Mouse (Mus musculus) adrenal gland, postnatal 25 days (tissue): Measurements from ENCODE around the gene Hoxd1. TPM values are rescaled to one million over a fixed set of nuclear protein-coding genes. Genes with fewer than 3 reads are reported as not detected.

Experiments used
- DNase-seq: peaks from one replicate; pipeline ENCODE4 v3.0.0; 2021; ENCODE audit warnings: mixed read lengths
- microRNA-seq, 2 experiments: library from miRNA; unstranded; fragments of <30 nt; microRNA quantifications; one replicate each; pipeline ENCODE4 v1.2.0; 2021
- total RNA-seq: library from RNA; stranded (reverse); gene quantifications from 2 replicates; pipeline ENCODE4 v1.2.3, GENCODE M21; 2021

Gene Hoxd1
- total RNA-seq, 1 experiment from 2014 or later: not detected

- DNase-seq: no peak
Observed at GRCm38 (mm10) chr2:74748436-74748995, 14.3 kb upstream of the Hoxd1 start.

- DNase-seq: peak; percentile 45
Observed at GRCm38 (mm10) chr2:74749337-74750121, 13.3 kb upstream of the Hoxd1 start.

- DNase-seq: no peak
Observed at GRCm38 (mm10) chr2:74750731-74751250, 12.0 kb upstream of the Hoxd1 start.

GRCm38 (mm10) chr2:74751861-74752260, 10.9 kb upstream of the Hoxd1 start:
- DNase-seq: no peak

- DNase-seq: no peak
Observed at GRCm38 (mm10) chr2:74752431-74753174, 10.2 kb upstream of the Hoxd1 start.

GRCm38 (mm10) chr2:74753175-74753523, 9.6 kb upstream of the Hoxd1 start:
- no peak for DNase-seq

GRCm38 (mm10) chr2:74753711-74754110, 9.1 kb upstream of the Hoxd1 start:
- no peak for DNase-seq

GRCm38 (mm10) chr2:74760146-74760545, 2.6 kb upstream of the Hoxd1 start:
- no peak for DNase-seq

GRCm38 (mm10) chr2:74761941-74762340, 839 bp upstream of the Hoxd1 start:
- DNase-seq: no peak

- peak; percentile 15 for DNase-seq
Observed at GRCm38 (mm10) chr2:74763245-74763735, 510 bp downstream of the Hoxd1 start.

GRCm38 (mm10) chr2:74763976-74764375, 1.2 kb downstream of the Hoxd1 start:
- DNase-seq: no peak

GRCm38 (mm10) chr2:74774359-74774758, 11.6 kb downstream of the Hoxd1 start:
- no peak for DNase-seq

GRCm38 (mm10) chr2:74777536-74778275, 14.9 kb downstream of the Hoxd1 start:
- no peak for DNase-seq

- DNase-seq: no peak
Observed at GRCm38 (mm10) chr2:74781386-74781785, 18.6 kb downstream of the Hoxd1 start.

- DNase-seq: no peak
Observed at GRCm38 (mm10) chr2:74795531-74795930, 32.8 kb downstream of the Hoxd1 start.

- DNase-seq: no peak
Observed at GRCm38 (mm10) chr2:74808431-74808830, 45.7 kb downstream of the Hoxd1 start.

Small RNAs within 50 kb of the gene (microRNA-seq; reads per million reads assigned to microRNA genes)
- 17,029 to 30,739 reads per million in 2 experiments for gene Mir10b

Other genes starting within 250 kb of the Hoxd1 start
- gene Lnpk, start 183.5 kb upstream of the Hoxd1 start, total RNA-seq: 14.5 and 16.3 TPM in 2 replicates
- gene Evx2, start 103.4 kb upstream of the Hoxd1 start, total RNA-seq: not detected in 2 replicates
- gene Hoxd13, start 94.7 kb upstream of the Hoxd1 start, total RNA-seq: not detected in 2 replicates
- gene Hoxd12, start 88.0 kb upstream of the Hoxd1 start, total RNA-seq: not detected in 2 replicates
- gene Hoxd11, start 83.4 kb upstream of the Hoxd1 start, total RNA-seq: not detected in 2 replicates
- gene Hoxd10, start 71.1 kb upstream of the Hoxd1 start, total RNA-seq: not detected in 2 replicates
- gene Hoxd9, start 65.3 kb upstream of the Hoxd1 start, total RNA-seq: 3.7 and 5.2 TPM in 2 replicates
- gene Hoxd8, start 58.4 kb upstream of the Hoxd1 start, total RNA-seq: 27.2 and 33.9 TPM in 2 replicates
- 0.73 and 2.6 TPM in 2 replicates for gene Hoxd3, start 51.1 kb upstream of the Hoxd1 start, total RNA-seq
- 27.8 and 34.1 TPM in 2 replicates for gene Hoxd4, start 51.1 kb upstream of the Hoxd1 start, total RNA-seq
- 3.3 and 3.6 TPM in 2 replicates for gene Gm28230, start 36.3 kb upstream of the Hoxd1 start, total RNA-seq
- gene Mtx2, start 62.8 kb downstream of the Hoxd1 start, total RNA-seq: 70.1 and 97.0 TPM in 2 replicates